Mouse (Mus musculus): Measurements from ENCODE around the gene Fnbp1l.

Gene Fnbp1l

GRCm38 (mm10) chr3:122492006-122492405 lies 127.5 kb downstream of the Fnbp1l start:
- DNase-seq (ENCODE audit: low spot score): no peak

DNA sequence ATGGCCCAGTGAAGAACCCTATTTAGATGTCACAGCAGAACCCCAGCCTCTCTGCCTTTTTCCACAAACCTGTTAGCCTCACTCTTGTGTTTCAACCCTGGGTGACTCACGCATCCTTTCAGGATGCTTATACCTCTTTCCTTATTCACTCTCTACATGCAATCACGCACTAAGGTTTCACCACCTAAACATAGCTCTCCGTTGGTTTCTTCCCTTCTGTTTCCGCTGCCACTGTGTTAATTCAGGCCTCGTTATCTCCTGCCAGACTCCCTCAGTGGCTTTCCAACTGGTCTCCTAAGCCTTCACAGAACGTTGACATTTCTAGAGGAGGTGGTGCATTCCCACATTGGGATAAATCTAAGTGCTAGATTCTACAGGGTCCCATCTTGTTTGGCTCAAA lies 128.9 kb downstream of the Fnbp1l start:
- DNase-seq (ENCODE audit: low spot score): no peak
